In the genomic region with DNA sequence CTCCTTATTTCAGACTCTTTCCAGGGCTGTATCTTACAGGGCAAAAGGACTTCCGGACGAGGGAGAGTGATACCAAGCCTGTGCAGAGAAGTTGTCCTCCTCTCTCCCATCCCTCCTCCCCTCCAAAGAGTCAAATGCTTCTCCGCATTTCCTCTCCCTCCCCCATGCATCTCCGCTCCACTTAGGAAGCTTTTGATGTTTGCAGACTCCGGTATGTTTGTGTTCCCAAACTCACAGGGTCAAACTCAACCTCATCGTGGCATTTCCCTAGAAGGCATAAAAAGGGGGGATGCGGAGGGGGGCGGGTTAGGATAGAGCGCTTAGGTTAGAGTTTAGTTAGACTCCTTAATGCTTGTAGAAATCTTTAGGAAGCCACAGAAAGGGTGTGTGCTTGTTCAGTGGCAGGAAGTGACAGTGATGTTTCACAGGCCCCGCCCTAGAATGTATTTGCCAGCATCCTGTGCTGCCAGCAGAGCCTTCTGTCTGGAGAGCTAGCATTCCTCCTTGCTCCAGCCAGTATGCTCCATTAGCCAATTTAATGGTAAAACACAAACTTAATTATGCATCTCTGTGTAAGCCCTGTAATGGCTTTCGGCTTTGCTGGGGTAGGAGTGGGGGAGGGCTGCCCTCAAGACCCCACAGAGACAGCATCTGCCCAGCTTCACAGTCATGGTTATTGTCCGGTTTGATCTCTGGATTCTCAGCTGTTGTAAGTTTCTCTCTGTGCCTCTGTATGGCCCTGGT, we compare ENCODE assay signal across 8 mouse cellular contexts. TPM values are rescaled to one million over a fixed set of nuclear protein-coding genes. Genes with fewer than 3 reads are reported as not detected.
DNase-seq lines count a peak whose midpoint lies in the region; ATAC-seq and TF ChIP-seq lines count a peak whose summit lies in the region.

No protein-coding gene starts in this region.

- peak overlapping the region; percentile 42 for H3K4me2 ChIP-seq in embryonic facial prominence, embryonic 11.5 days (ENCODE audit: low read depth, low read length)
- peak overlapping the region; percentile 62 for H3K4me2 ChIP-seq in heart, embryonic 11.5 days
- H3K4me2 ChIP-seq in kidney, postnatal 0 days (ENCODE audit: low read length) = peak overlapping the region; percentile 62

- no peaks in the 10 kb centered on the region for H3K27me3 ChIP-seq in embryonic facial prominence, embryonic 11.5 days (ENCODE audit: control insufficient read depth, insufficient read depth, low read length)
- peaks cover 18% of the 10 kb centered on the region for H3K27me3 ChIP-seq in heart, embryonic 11.5 days (ENCODE audit: control insufficient read depth, insufficient read depth, low read length)
- no peaks in the 10 kb centered on the region for H3K27me3 ChIP-seq in kidney, postnatal 0 days (ENCODE audit: insufficient read depth, low read length)

- peak; percentile 15 to 28 for DNase-seq in urinary bladder, postnatal 36 days (ENCODE audit: low spot score in 2 of 2)
- no peak for DNase-seq in urinary bladder, postnatal 10 days (ENCODE audit: low spot score)
- DNase-seq in embryonic facial prominence, embryonic 11.5 days (ENCODE audit: low spot score) = peak; percentile 69
- peak; percentile 80 for DNase-seq in kidney, postnatal 0 days (ENCODE audit: low spot score)
- DNase-seq in lung, postnatal 10 days = peak; percentile 87
- no peak for DNase-seq in adipocyte (ENCODE audit: low spot score)

- no peak for TF ChIP-seq CTCF in kidney, postnatal 0 days (IDR thresholded peaks at IDR 0.05; ENCODE audit: low read depth)

- peak overlapping the region; percentile 13 for H3K4me3 ChIP-seq in embryonic facial prominence, embryonic 11.5 days (ENCODE audit: low read depth, low read length)
- H3K4me3 ChIP-seq in heart, embryonic 11.5 days (ENCODE audit: low read depth, low read length) = peak overlapping the region; percentile 26
- peak overlapping the region; percentile 33 for H3K4me3 ChIP-seq in kidney, postnatal 0 days (replicated peaks; ENCODE audit: low read depth, low read length)

- H3K36me3 ChIP-seq in embryonic facial prominence, embryonic 11.5 days (replicated peaks; ENCODE audit: control insufficient read depth, insufficient read depth, low read depth, low read length) = no peaks in the 10 kb centered on the region
- H3K36me3 ChIP-seq in heart, embryonic 11.5 days (ENCODE audit: control insufficient read depth, insufficient read depth, low read length) = no peaks in the 10 kb centered on the region
- H3K36me3 ChIP-seq in kidney, postnatal 0 days (ENCODE audit: insufficient read depth, low read length) = no peaks in the 10 kb centered on the region

- WGBS in embryonic facial prominence, embryonic 11.5 days = 10% methylated on average over 12 of the region's 12 CpGs
- WGBS in heart, embryonic 11.5 days (ENCODE audit: insufficient replicate concordance) = 3% methylated on average over 12 of the region's 12 CpGs
- WGBS in kidney, postnatal 0 days = 5% methylated on average over 12 of the region's 12 CpGs

- H3K4me1 ChIP-seq in embryonic facial prominence, embryonic 11.5 days (ENCODE audit: control insufficient read depth, insufficient read depth, low read length) = no peaks in the 10 kb centered on the region; the same call in 1 of the 2 replicates
- 0 out of 2 replicates have a peak, but pooled peaks cover 2% of the 10 kb centered on the region for H3K4me1 ChIP-seq in heart, embryonic 11.5 days (ENCODE audit: control insufficient read depth, insufficient read depth, low read length)
- no peaks in the 10 kb centered on the region; the same call in none of the 2 replicates for H3K4me1 ChIP-seq in kidney, postnatal 0 days (replicated peaks; ENCODE audit: insufficient read depth, low read length)

- ATAC-seq in embryonic facial prominence, embryonic 11.5 days (replicated peaks; ENCODE audit: insufficient number of reproducible peaks, low FRiP score, low TSS enrichment, low read depth) = peak; percentile 66
- ATAC-seq in heart, embryonic 11.5 days (replicated peaks; ENCODE audit: insufficient number of reproducible peaks, low FRiP score, low TSS enrichment) = peak; percentile 86
- peak; percentile 77 for ATAC-seq in kidney, postnatal 0 days (replicated peaks; ENCODE audit: low FRiP score, low read depth)
- peak; percentile 95 for ATAC-seq in neutrophil, adult 5-6 weeks (ENCODE audit: extremely low read depth, insufficient number of reproducible peaks, low FRiP score, poor library complexity, severe bottlenecking)

- H3K27ac ChIP-seq in embryonic facial prominence, embryonic 11.5 days (replicated peaks; ENCODE audit: low read depth, low read length) = no peak overlapping the region; the same call in 1 of the 2 replicates
- H3K27ac ChIP-seq in heart, embryonic 11.5 days (ENCODE audit: low read depth, low read length) = no peak overlapping the region; the same call in 1 of the 2 replicates
- peak overlapping the region; percentile 43 for H3K27ac ChIP-seq in kidney, postnatal 0 days

- H3K9me3 ChIP-seq in embryonic facial prominence, embryonic 11.5 days (replicated peaks; ENCODE audit: control insufficient read depth, low read length) = no peaks in the 10 kb centered on the region
- H3K9me3 ChIP-seq in heart, embryonic 11.5 days (replicated peaks; ENCODE audit: control insufficient read depth, low read length) = no peaks in the 10 kb centered on the region
- no peaks in the 10 kb centered on the region for H3K9me3 ChIP-seq in kidney, postnatal 0 days (replicated peaks; ENCODE audit: low read length)

- peak overlapping the region; percentile 43 for H3K9ac ChIP-seq in embryonic facial prominence, embryonic 11.5 days (replicated peaks; ENCODE audit: low read length)
- no peak overlapping the region for H3K9ac ChIP-seq in heart, embryonic 11.5 days (ENCODE audit: low read depth, low read length)
- H3K9ac ChIP-seq in kidney, postnatal 0 days (ENCODE audit: low read depth, low read length) = peak overlapping the region; percentile 31; the same call in 1 of the 2 replicates

RNA-seq across cellular contexts. Expression of a gene that starts 18.6 kb away (rescaled TPM):
- polyA plus RNA-seq in embryonic facial prominence, embryonic 11.5 days (2014; fragmentation: Nextera tagmentation; extraction: Ambion mirVana) = 15.7 and 19.2 TPM in 2 replicates
- 5.5 and 6.7 TPM in 2 replicates for polyA plus RNA-seq in heart, embryonic 11.5 days (2014; fragmentation: Nextera tagmentation; extraction: Ambion mirVana)
- 4.1 and 5.9 TPM in 2 replicates for polyA plus RNA-seq in kidney, postnatal 0 days (2015; fragmentation: Nextera tagmentation; extraction: Ambion mirVana)
- 7.1 and 8.3 TPM in 2 replicates for total RNA-seq in neutrophil, adult 5-6 weeks (2017)

Comparison
In these comparisons a context has a peak if more than half of its experiments do, and no peak if none do; other contexts are left out.
1. DNase-seq: peak in urinary bladder, postnatal 36 days (2 of 2), embryonic facial prominence, embryonic 11.5 days (single experiment), kidney, postnatal 0 days (single experiment) and lung, postnatal 10 days (single experiment); none in urinary bladder, postnatal 10 days (single experiment) and adipocyte (single experiment).
2. Peak in every context shown above with its lines, with median percentiles within 50 percentile points of each other: ATAC-seq, H3K4me2 ChIP-seq and H3K4me3 ChIP-seq.